Mouse (Mus musculus) liver, embryonic 16.5 days (tissue): Measurements from ENCODE around the gene Tenm3. TPM values are rescaled to one million over a fixed set of nuclear protein-coding genes. Genes with fewer than 3 reads are reported as not detected.
A peak's percentile ranks its signal among the peaks of the same experiment; 100 is the strongest.

Experiments
- ATAC-seq: fragments of 200-750 bp; cut with Nextera tagmentation; 2 replicates; pipeline ENCODE4 v1.8.0; 2017; ENCODE audit warnings: low read depth, mild to moderate bottlenecking, moderate number of reproducible peaks, moderate library complexity
- H3K27ac ChIP-seq: fragments of 300-500 bp; sonication (generic); 2 replicates; pipeline ENCODE4 v1.5.1; 2014; ENCODE audit warnings: mild to moderate bottlenecking, low read length
- H3K27me3 ChIP-seq: fragments of 300-500 bp; sonication (generic); 2 replicates; pipeline ENCODE4 v1.6.1; 2014; ENCODE audit warnings: low read depth, low read length, mixed read lengths; ENCODE audit not compliant: control insufficient read depth, insufficient read depth
- H3K36me3 ChIP-seq: fragments of 300-500 bp; sonication (generic); 2 replicates; pipeline ENCODE4 v1.6.1; 2014; ENCODE audit warnings: mild to moderate bottlenecking; ENCODE audit not compliant: control insufficient read depth, insufficient read depth
- H3K4me1 ChIP-seq: fragments of 300-500 bp; sonication (generic); 2 replicates; pipeline ENCODE4 v1.6.1; 2014; ENCODE audit warnings: low read depth, low read length, mixed read lengths; ENCODE audit not compliant: control insufficient read depth
- H3K4me2 ChIP-seq: fragments of 300-500 bp; sonication (generic); 2 replicates; pipeline ENCODE4 v1.6.1; 2014; ENCODE audit warnings: low read depth, low read length, mixed read lengths
- H3K4me3 ChIP-seq: fragments of 300-500 bp; sonication (generic); 2 replicates; pipeline ENCODE4 v1.5.1; 2014; ENCODE audit warnings: low read depth, mild to moderate bottlenecking, low read length
- H3K9ac ChIP-seq: fragments of 300-500 bp; sonication (generic); 2 replicates; pipeline ENCODE4 v1.6.1; 2014; ENCODE audit warnings: low read depth, low read length
- H3K9me3 ChIP-seq: fragments of 300-500 bp; sonication (generic); replicated peaks from 2 replicates; pipeline ENCODE4 v1.6.1; 2016; ENCODE audit warnings: low read length; ENCODE audit not compliant: control insufficient read depth
- WGBS: fragments of 180-500 bp; shearing (Covaris S2); extraction: QIAGEN DNeasy Blood & Tissue Kit; methylation state at CpG from one replicate; pipeline ENCODE4 v1.1.7; 2014; ENCODE audit not compliant: insufficient replicate concordance; 5-methylcytosine and 5-hydroxymethylcytosine counted together
- polyA plus RNA-seq: library from polyadenylated mRNA; unstranded; fragments of >200 nt; fragmentation: Nextera tagmentation; extraction: Ambion mirVana; gene quantifications from 2 replicates; pipeline ENCODE4 v1.2.1, GENCODE M21; 2015

Gene Tenm3
- polyA plus RNA-seq, 1 experiment from 2014 or later = 6.0 TPM

DNA sequence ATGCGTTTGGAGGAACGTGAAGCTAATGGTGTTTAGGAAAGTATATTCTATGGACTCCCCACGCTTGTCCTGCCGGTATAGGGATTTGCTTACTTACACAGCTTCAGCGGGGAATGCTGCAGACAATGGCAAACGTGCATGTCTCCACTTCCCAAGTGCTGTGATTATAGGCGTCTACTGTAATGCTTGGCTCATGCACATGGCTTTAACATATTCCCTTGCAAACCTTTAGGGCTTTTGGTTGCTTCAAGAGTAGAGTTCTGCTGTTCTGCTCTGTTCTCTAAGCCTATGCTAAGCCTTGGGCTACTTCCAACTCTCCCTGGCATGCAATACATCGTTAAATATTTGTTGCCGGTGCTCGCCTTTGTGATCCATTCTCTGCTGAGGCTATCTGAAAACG, 102.8 kb downstream of the Tenm3 start:
- 61% methylated on average over 11 of the region's 11 CpGs for WGBS
- no peaks in the 10 kb centered on the region for H3K27me3 ChIP-seq
- no peaks in the 10 kb centered on the region for H3K9me3 ChIP-seq
- no peak overlapping the region for H3K4me2 ChIP-seq
- H3K27ac ChIP-seq = no peak overlapping the region
- no peak; the same call in 1 of the 2 replicates for ATAC-seq
- H3K36me3 ChIP-seq = no peaks in the 10 kb centered on the region
- no peak overlapping the region for H3K9ac ChIP-seq
- no peaks in the 10 kb centered on the region; the same call in 1 of the 2 replicates for H3K4me1 ChIP-seq
- no peak overlapping the region for H3K4me3 ChIP-seq

DNA sequence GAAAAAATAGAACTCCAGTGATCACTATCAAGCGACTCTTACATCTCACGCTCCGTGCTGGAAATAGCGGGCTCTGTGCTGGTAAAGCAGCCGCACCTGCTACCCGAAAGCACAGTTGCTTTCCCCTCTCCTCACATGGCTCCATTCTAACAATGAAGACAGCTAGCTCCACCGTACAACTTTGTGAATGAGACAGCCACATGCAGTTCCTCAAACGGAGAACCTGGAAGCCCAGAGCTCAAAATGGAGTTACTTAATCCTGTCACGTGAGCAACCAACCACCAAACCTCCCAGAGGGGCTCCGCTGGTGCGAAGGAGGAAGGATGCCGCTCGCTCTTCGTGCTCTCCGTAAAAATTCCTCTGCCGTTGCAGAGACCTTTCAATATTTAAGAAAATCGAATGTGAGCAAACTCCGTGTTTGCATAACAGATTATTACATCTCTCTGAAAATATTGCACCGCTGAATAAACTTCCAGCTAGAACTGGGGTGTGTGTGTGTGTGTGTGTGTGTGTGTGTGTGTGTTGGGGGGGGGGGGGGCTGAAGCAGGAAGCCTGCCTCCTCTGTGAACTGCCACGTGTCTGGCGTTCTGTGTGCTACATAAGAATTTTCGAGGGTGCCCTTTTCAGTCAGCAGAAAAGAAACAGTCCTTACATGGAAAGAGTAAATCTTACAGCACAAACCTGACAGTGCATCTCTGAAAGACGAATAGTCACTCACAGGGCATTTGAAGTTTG, 103.4 kb downstream of the Tenm3 start:
- H3K9ac ChIP-seq = no peak overlapping the region
- no peak for ATAC-seq
- no peak overlapping the region for H3K27ac ChIP-seq
- no peak overlapping the region for H3K4me3 ChIP-seq
- WGBS = 47% methylated on average over 23 of the region's 23 CpGs
- H3K27me3 ChIP-seq = no peaks in the 10 kb centered on the region
- H3K9me3 ChIP-seq = no peaks in the 10 kb centered on the region
- H3K4me2 ChIP-seq = no peak overlapping the region
- H3K4me1 ChIP-seq = no peaks in the 10 kb centered on the region; the same call in 1 of the 2 replicates
- no peaks in the 10 kb centered on the region for H3K36me3 ChIP-seq

- no peaks in the 10 kb centered on the region for H3K36me3 ChIP-seq
- no peaks in the 10 kb centered on the region for H3K9me3 ChIP-seq
- no peaks in the 10 kb centered on the region; the same call in 1 of the 2 replicates for H3K4me1 ChIP-seq
- no peak overlapping the region for H3K9ac ChIP-seq
- WGBS = 45% methylated on average over 10 of the region's 10 CpGs
- ATAC-seq = 0 out of 2 replicates have a peak, but pooled peaks have one; percentile 27
- no peaks in the 10 kb centered on the region for H3K27me3 ChIP-seq
- peak overlapping the region; percentile 76 for H3K27ac ChIP-seq
- H3K4me2 ChIP-seq = no peak overlapping the region
- no peak overlapping the region for H3K4me3 ChIP-seq
These were observed 110.0 kb downstream of the Tenm3 start for GRCm38 (mm10) chr8:48733731-48734130.

- H3K27ac ChIP-seq = peak overlapping the region; percentile 76
- no peaks in the 10 kb centered on the region; the same call in 1 of the 2 replicates for H3K4me1 ChIP-seq
- no peak overlapping the region for H3K4me2 ChIP-seq
- no peak overlapping the region for H3K4me3 ChIP-seq
- no peaks in the 10 kb centered on the region for H3K27me3 ChIP-seq
- no peaks in the 10 kb centered on the region for H3K36me3 ChIP-seq
- WGBS = 57% methylated on average over 4 of the region's 4 CpGs
- no peaks in the 10 kb centered on the region for H3K9me3 ChIP-seq
- H3K9ac ChIP-seq = no peak overlapping the region
- peak; percentile 77 for ATAC-seq
These were observed 110.7 kb downstream of the Tenm3 start for GRCm38 (mm10) chr8:48733057-48733456.

- Histone ChIP-seq H3K9me3 (no peaks in the 10 kb centered on the region), H3K27ac (no peak overlapping the region), H3K4me2 (no peak overlapping the region), H3K27me3 (no peaks in the 10 kb centered on the region), H3K4me1 (no peaks in the 10 kb centered on the region; the same call in 1 of the 2 replicates), H3K4me3 (no peak overlapping the region), H3K36me3 (no peaks in the 10 kb centered on the region), H3K9ac (no peak overlapping the region)
- 46% methylated on average over 6 of the region's 6 CpGs for WGBS
- peak; percentile 80 for ATAC-seq
These were observed 113.0 kb downstream of the Tenm3 start for GRCm38 (mm10) chr8:48730701-48731100.

- Histone ChIP-seq H3K4me3 (no peak overlapping the region), H3K9me3 (no peaks in the 10 kb centered on the region), H3K4me2 (no peak overlapping the region), H3K4me1 (no peaks in the 10 kb centered on the region), H3K9ac (no peak overlapping the region), H3K27me3 (no peaks in the 10 kb centered on the region), H3K36me3 (no peaks in the 10 kb centered on the region), H3K27ac (no peak overlapping the region)
- no peak for ATAC-seq
- WGBS = 74% methylated on average over 21 of the region's 21 CpGs
These were observed 114.7 kb downstream of the Tenm3 start for GRCm38 (mm10) chr8:48728833-48729690.

GRCm38 (mm10) chr8:48728006-48728405, 115.7 kb downstream of the Tenm3 start:
- Histone ChIP-seq H3K4me2 (no peak overlapping the region), H3K4me3 (no peak overlapping the region), H3K36me3 (no peaks in the 10 kb centered on the region), H3K9me3 (no peaks in the 10 kb centered on the region), H3K4me1 (no peaks in the 10 kb centered on the region), H3K27ac (no peak overlapping the region), H3K27me3 (no peaks in the 10 kb centered on the region), H3K9ac (no peak overlapping the region)
- WGBS = 86% methylated on average over 6 of the region's 6 CpGs
- no peak for ATAC-seq

- Histone ChIP-seq H3K4me3 (no peak overlapping the region), H3K4me1 (no peaks in the 10 kb centered on the region), H3K27ac (no peak overlapping the region), H3K9me3 (no peaks in the 10 kb centered on the region), H3K4me2 (no peak overlapping the region), H3K36me3 (no peaks in the 10 kb centered on the region), H3K27me3 (no peaks in the 10 kb centered on the region), H3K9ac (no peak overlapping the region)
- no peak for ATAC-seq
- 52% methylated on average over 14 of the region's 14 CpGs for WGBS
These were observed 121.0 kb downstream of the Tenm3 start for GRCm38 (mm10) chr8:48722744-48723143.

GRCm38 (mm10) chr8:48722318-48722717, 121.4 kb downstream of the Tenm3 start:
- no peak overlapping the region for H3K4me2 ChIP-seq
- no peaks in the 10 kb centered on the region for H3K4me1 ChIP-seq
- no peak overlapping the region for H3K27ac ChIP-seq
- no peak overlapping the region for H3K4me3 ChIP-seq
- H3K27me3 ChIP-seq = no peaks in the 10 kb centered on the region
- WGBS = 62% methylated on average over 7 of the region's 7 CpGs
- no peak overlapping the region for H3K9ac ChIP-seq
- no peak for ATAC-seq
- H3K36me3 ChIP-seq = no peaks in the 10 kb centered on the region
- no peaks in the 10 kb centered on the region for H3K9me3 ChIP-seq
